Mouse (Mus musculus) heart, embryonic 16.5 days (tissue): Measurements from ENCODE around the gene Kif21b. TPM values are rescaled to one million over a fixed set of nuclear protein-coding genes. Genes with fewer than 3 reads are reported as not detected.
A peak's percentile ranks its signal among the peaks of the same experiment; 100 is the strongest.

Source experiments
- ATAC-seq: fragments of 200-750 bp; cut with Nextera tagmentation; replicated peaks from 2 replicates; pipeline ENCODE4 v1.8.0; 2017; ENCODE audit warnings: moderate number of reproducible peaks; ENCODE audit not compliant: insufficient read depth, low FRiP score; ENCODE audit errors: extremely low read depth
- H3K27ac ChIP-seq: fragments of 300-500 bp; sonication (generic); 2 replicates; pipeline ENCODE4 v1.5.1; 2014; ENCODE audit warnings: mild to moderate bottlenecking, low read length, control low read depth, moderate library complexity
- H3K27me3 ChIP-seq: fragments of 300-500 bp; sonication (generic); 2 replicates; pipeline ENCODE4 v1.6.1; 2014; ENCODE audit warnings: low read length, mixed read lengths; ENCODE audit not compliant: control insufficient read depth, insufficient read depth
- H3K36me3 ChIP-seq: fragments of 300-500 bp; sonication (generic); 2 replicates; pipeline ENCODE4 v1.6.1; 2014; ENCODE audit not compliant: control insufficient read depth, insufficient read depth
- H3K4me1 ChIP-seq: fragments of 300-500 bp; sonication (generic); 2 replicates; pipeline ENCODE4 v1.6.1; 2014; ENCODE audit warnings: low read length, mixed read lengths; ENCODE audit not compliant: control insufficient read depth, insufficient read depth
- H3K4me2 ChIP-seq: fragments of 300-500 bp; sonication (generic); 2 replicates; pipeline ENCODE4 v1.6.1; 2014; ENCODE audit warnings: low read depth, mild to moderate bottlenecking, control low read depth, low read length
- H3K4me3 ChIP-seq: fragments of 300-500 bp; sonication (generic); 2 replicates; pipeline ENCODE4 v1.5.1; 2014; ENCODE audit warnings: mild to moderate bottlenecking, control low read depth, low read length
- H3K9ac ChIP-seq: fragments of 300-500 bp; sonication (generic); 2 replicates; pipeline ENCODE4 v1.6.1; 2014; ENCODE audit warnings: low read length, control low read depth
- H3K9me3 ChIP-seq: fragments of 300-500 bp; sonication (generic); replicated peaks from 2 replicates; pipeline ENCODE4 v1.6.1; 2016; ENCODE audit warnings: low read length; ENCODE audit not compliant: control insufficient read depth
- WGBS: fragments of 180-500 bp; shearing (Covaris S2); extraction: QIAGEN DNeasy Blood & Tissue Kit; methylation state at CpG from one replicate; pipeline ENCODE4 v1.1.7; 2014; 5-methylcytosine and 5-hydroxymethylcytosine counted together
- polyA plus RNA-seq: library from polyadenylated mRNA; unstranded; fragments of >200 nt; fragmentation: Nextera tagmentation; extraction: Ambion mirVana; gene quantifications from 2 replicates; pipeline ENCODE4 v1.2.1, GENCODE M21; 2015

The Kif21b gene
- polyA plus RNA-seq, 1 experiment from 2014 or later = 2.6 TPM

DNA sequence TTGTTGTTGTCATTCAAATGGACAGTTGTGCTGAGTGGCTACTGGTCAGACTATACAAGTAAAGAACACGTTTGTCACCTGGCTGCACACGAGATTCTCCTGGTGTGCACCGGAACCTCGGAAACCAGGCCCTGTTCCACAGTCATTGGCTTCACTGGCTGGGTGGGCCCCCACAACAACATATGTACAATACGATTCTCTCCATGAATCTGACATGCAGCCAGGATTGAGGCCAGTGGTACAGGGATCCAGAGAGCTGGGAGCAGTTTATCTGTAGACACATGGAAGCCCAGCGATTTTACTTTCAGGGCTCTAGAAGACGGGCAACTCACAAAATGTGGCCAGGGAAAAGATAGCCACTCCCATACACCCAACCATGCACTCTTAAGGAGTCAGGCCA, 27.5 kb upstream of the Kif21b start:
- ATAC-seq = no peak
- 84% methylated on average over 7 of the region's 7 CpGs for WGBS

DNA sequence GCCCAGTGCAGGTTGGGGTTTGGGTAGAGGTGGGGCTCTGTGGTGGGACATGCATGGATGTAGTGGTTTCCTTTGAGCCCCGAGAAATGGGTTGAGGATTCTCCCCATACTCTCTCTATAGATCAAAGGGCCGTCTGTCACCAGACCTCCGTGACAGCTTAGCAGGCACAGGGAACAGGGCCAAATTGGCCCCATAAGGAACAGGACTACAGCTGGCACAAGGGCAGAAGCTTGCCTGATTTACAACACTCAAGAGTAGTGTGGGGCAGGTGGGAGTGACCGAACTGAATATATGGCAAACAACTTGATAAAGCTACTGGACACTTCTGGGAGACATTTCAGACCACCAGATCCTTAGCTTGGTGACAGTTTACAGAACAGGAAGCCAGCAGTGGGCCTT, 26.4 kb upstream of the Kif21b start:
- no peaks in the 10 kb centered on the region for H3K36me3 ChIP-seq
- 26% methylated on average over 4 of the region's 4 CpGs for WGBS
- H3K27me3 ChIP-seq = 0 out of 2 replicates have a peak, but pooled peaks cover 4% of the 10 kb centered on the region
- no peaks in the 10 kb centered on the region; the same call in 1 of the 2 replicates for H3K9me3 ChIP-seq
- H3K4me3 ChIP-seq = no peak overlapping the region
- no peak overlapping the region for H3K4me2 ChIP-seq
- H3K9ac ChIP-seq = no peak overlapping the region
- peaks cover 9% of the 10 kb centered on the region for H3K4me1 ChIP-seq
- no peak overlapping the region for H3K27ac ChIP-seq
- ATAC-seq = peak; percentile 42; the same call in 1 of the 2 replicates

More for the DNA sequence above, 27.5 kb upstream of the Kif21b start:
- Histone ChIP-seq H3K27ac (no peak overlapping the region), H3K9ac (no peak overlapping the region), H3K27me3 (0 out of 2 replicates have a peak, but pooled peaks cover 4% of the 10 kb centered on the region), H3K9me3 (no peaks in the 10 kb centered on the region; the same call in 1 of the 2 replicates), H3K4me2 (no peak overlapping the region), H3K4me3 (no peak overlapping the region), H3K36me3 (no peaks in the 10 kb centered on the region), H3K4me1 (peaks cover 9% of the 10 kb centered on the region)

DNA sequence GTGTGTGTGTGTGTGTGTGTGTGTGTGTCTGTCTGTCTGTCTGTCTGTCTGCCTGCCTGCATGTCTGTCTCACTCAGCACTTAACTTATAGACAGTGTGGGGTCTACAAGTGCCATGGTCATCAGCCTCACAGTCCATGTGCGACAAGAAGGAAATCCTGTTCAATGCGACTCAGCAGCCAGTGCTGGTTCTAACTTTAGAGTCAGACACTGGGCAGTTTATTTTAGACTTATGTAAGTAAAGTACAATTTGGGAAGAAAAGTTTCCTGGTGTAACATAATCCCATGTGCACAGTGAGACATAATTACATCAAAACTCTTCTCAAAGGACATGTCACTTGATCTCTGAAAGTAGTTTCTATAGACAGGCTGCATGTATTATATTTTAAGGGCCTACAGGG, 21.7 kb upstream of the Kif21b start:
- Histone ChIP-seq H3K4me2 (no peak overlapping the region), H3K36me3 (no peaks in the 10 kb centered on the region), H3K4me3 (no peak overlapping the region), H3K27me3 (0 out of 2 replicates have a peak, but pooled peaks cover 4% of the 10 kb centered on the region), H3K9ac (no peak overlapping the region), H3K27ac (no peak overlapping the region), H3K4me1 (peaks cover 7% of the 10 kb centered on the region), H3K9me3 (no peaks in the 10 kb centered on the region; the same call in 1 of the 2 replicates)
- 46% methylated on average over 2 of the region's 2 CpGs for WGBS
- ATAC-seq = no peak

DNA sequence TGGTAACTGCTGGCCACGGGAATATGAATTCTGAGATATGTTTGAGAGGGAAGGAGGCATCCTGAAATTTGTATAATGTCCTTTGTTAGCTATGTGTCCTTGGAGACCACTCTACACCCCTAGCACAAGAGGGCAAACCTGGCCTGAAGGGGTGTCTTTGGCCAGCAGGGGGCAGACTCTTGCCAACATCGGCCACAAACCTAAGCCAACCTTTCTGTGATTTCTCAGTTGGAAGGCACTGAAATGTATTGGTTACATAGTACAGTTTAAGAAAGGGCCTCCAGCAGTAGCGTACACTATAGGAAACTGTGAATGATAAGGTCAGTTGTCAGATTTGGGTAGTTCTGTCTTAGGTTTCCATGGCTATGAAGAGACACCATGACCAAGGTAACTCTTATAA, 15.0 kb upstream of the Kif21b start:
- ATAC-seq = no peak; the same call in 1 of the 2 replicates
- no peaks in the 10 kb centered on the region for H3K36me3 ChIP-seq
- no peak overlapping the region for H3K9ac ChIP-seq
- 13% methylated on average over 3 of the region's 3 CpGs for WGBS
- no peaks in the 10 kb centered on the region for H3K27me3 ChIP-seq
- no peak overlapping the region for H3K4me2 ChIP-seq
- no peak overlapping the region for H3K4me3 ChIP-seq
- no peak overlapping the region for H3K27ac ChIP-seq
- H3K9me3 ChIP-seq = no peaks in the 10 kb centered on the region; the same call in 1 of the 2 replicates
- no peaks in the 10 kb centered on the region for H3K4me1 ChIP-seq

DNA sequence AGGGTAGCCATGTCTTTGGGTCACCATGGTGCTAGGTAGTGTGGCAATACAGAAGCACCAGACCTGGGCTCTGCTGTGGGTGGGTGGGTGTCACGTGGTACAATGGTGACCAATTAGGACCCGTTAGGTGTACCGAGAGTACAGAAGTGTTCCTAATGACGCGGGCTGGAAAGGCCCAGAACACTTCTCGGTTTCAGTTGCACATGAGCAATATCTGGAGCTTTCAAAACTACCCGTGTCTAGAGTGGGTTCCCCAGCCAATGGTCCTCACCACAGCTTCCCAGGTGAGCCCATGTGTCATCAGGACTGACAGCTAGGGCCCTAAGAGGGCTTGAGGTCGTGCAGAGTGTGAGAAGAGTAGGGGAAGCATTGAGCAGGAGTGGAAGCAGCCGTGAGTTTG, 14.1 kb upstream of the Kif21b start:
- WGBS = 82% methylated on average over 9 of the region's 9 CpGs

DNA sequence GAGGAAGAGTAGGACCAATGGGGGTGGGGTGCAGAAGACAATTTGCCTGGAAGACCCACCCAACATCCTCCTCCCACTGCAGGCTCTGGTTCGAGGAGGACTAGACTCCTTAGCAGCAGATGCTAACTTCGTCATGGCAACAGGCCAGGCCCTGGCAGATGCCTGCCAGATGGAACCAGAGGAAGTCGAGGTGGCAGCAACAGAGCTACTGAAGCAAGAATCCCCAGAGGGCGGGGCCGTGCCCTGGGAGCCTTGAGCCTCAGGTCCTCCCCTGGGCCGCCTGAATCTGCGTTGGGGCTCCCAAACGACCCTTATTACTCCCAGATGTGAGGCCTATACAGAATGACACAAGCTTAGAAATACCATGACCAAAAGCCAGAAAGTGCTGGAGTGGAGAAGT, 12.3 kb upstream of the Kif21b start:
- no peaks in the 10 kb centered on the region for H3K27me3 ChIP-seq
- H3K27ac ChIP-seq = no peak overlapping the region
- WGBS = 60% methylated on average over 8 of the region's 8 CpGs
- H3K4me2 ChIP-seq = no peak overlapping the region
- no peak for ATAC-seq
- H3K9ac ChIP-seq = no peak overlapping the region
- H3K4me1 ChIP-seq = no peaks in the 10 kb centered on the region
- no peaks in the 10 kb centered on the region; the same call in 1 of the 2 replicates for H3K9me3 ChIP-seq
- H3K4me3 ChIP-seq = no peak overlapping the region
- no peaks in the 10 kb centered on the region for H3K36me3 ChIP-seq

More for the DNA sequence above, 14.1 kb upstream of the Kif21b start:
- no peak for ATAC-seq
- Histone ChIP-seq H3K4me2 (no peak overlapping the region), H3K27me3 (no peaks in the 10 kb centered on the region), H3K27ac (no peak overlapping the region), H3K9me3 (no peaks in the 10 kb centered on the region; the same call in 1 of the 2 replicates), H3K4me3 (no peak overlapping the region), H3K9ac (no peak overlapping the region), H3K4me1 (no peaks in the 10 kb centered on the region), H3K36me3 (no peaks in the 10 kb centered on the region)

DNA sequence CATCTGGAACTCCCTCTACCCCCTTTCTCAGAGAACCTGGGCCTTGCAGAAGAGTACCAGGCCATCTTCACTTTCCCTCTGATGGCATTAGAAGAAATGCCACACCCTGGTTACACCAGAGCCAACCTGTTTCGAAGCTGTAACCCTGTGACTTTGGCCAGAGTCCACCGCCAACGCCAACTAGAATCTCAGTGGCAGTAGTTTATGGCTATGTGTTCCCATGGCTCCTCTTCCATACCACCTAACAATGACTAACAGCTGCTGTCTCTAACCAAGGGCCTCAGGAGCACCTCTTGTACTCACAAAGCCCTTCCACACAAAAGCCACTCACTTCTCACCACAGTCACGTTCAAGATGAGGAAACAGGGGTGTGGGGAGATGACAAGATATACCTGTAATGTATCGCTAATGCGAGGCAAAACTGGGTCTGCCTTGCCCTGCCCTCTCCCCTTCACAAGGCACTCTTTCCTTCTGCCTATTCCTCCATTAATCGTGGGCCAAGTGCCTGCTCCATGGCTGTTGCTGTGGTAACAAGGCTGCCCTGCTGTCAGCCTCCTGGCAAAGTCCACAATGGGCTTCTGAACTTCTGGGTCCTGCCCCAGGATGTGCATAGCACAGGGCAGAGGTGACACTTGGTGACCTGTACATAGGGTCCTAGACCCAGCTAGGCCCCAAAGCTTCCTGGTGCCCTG, 11.5 kb upstream of the Kif21b start:
- H3K4me3 ChIP-seq = no peak overlapping the region
- no peak overlapping the region for H3K9ac ChIP-seq
- no peaks in the 10 kb centered on the region for H3K4me1 ChIP-seq
- ATAC-seq = no peak
- no peaks in the 10 kb centered on the region for H3K27me3 ChIP-seq
- H3K9me3 ChIP-seq = no peaks in the 10 kb centered on the region
- H3K4me2 ChIP-seq = no peak overlapping the region
- no peak overlapping the region for H3K27ac ChIP-seq
- WGBS = 78% methylated on average over 7 of the region's 7 CpGs
- no peaks in the 10 kb centered on the region for H3K36me3 ChIP-seq

DNA sequence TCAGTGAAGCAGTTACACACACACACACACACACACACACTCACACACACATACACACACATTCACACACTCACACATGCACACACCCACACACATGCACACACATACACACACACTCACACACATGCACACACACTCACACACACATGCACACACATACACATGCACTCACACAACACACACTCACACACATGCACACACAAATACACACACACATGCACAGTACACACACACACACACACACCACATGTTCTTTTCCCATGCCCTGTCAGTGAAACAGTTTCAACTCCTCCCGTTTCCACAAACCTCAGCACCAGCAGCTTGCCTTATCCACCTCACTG, 11.0 kb upstream of the Kif21b start:
- Histone ChIP-seq H3K4me3 (no peak overlapping the region), H3K27me3 (no peaks in the 10 kb centered on the region), H3K27ac (no peak overlapping the region), H3K4me2 (no peak overlapping the region), H3K4me1 (no peaks in the 10 kb centered on the region), H3K9me3 (no peaks in the 10 kb centered on the region), H3K36me3 (no peaks in the 10 kb centered on the region), H3K9ac (no peak overlapping the region)
- WGBS = 32% methylated on average over 1 of the region's 1 CpGs
- no peak for ATAC-seq

DNA sequence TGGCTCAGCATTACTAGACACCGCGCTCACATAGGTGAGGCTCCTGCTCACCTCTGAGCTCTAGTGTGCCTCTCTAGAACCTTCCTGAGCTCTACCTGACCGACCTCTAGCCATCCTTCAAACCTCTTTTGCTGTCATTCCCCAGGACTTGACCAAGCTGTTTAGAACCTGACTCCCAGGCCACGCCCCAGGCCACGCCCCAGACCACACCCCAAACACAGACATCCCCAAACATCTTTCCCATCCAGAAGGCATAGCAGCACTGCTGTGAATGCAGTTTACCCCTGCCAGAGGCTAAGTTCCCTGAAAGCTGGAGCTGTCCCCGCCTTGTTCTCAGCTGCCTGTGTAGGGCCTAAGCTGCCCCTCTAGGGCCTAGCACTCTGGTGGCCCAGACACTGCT, 10.4 kb upstream of the Kif21b start:
- 57% methylated on average over 6 of the region's 6 CpGs for WGBS
- no peak overlapping the region for H3K4me3 ChIP-seq
- H3K4me2 ChIP-seq = no peak overlapping the region
- no peaks in the 10 kb centered on the region for H3K4me1 ChIP-seq
- H3K9ac ChIP-seq = no peak overlapping the region
- H3K27ac ChIP-seq = no peak overlapping the region
- no peaks in the 10 kb centered on the region for H3K27me3 ChIP-seq
- H3K36me3 ChIP-seq = no peaks in the 10 kb centered on the region
- H3K9me3 ChIP-seq = no peaks in the 10 kb centered on the region
- no peak for ATAC-seq
